Mouse (Mus musculus) heart, embryonic 16.5 days (tissue): ENCODE measurements around the gene Fam78b. TPM values are rescaled to one million over a fixed set of nuclear protein-coding genes. Genes with fewer than 3 reads are reported as not detected.

Experiments used
- ATAC-seq: fragments of 200-750 bp; cut with Nextera tagmentation; replicated peaks from 2 replicates; pipeline ENCODE4 v1.8.0; 2017; ENCODE audit warnings: moderate number of reproducible peaks; ENCODE audit not compliant: insufficient read depth, low FRiP score; ENCODE audit errors: extremely low read depth
- H3K27ac ChIP-seq: fragments of 300-500 bp; sonication (generic); 2 replicates; pipeline ENCODE4 v1.5.1; 2014; ENCODE audit warnings: mild to moderate bottlenecking, low read length, control low read depth, moderate library complexity
- H3K27me3 ChIP-seq: fragments of 300-500 bp; sonication (generic); 2 replicates; pipeline ENCODE4 v1.6.1; 2014; ENCODE audit warnings: low read length, mixed read lengths; ENCODE audit not compliant: control insufficient read depth, insufficient read depth
- H3K36me3 ChIP-seq: fragments of 300-500 bp; sonication (generic); 2 replicates; pipeline ENCODE4 v1.6.1; 2014; ENCODE audit not compliant: control insufficient read depth, insufficient read depth
- H3K4me1 ChIP-seq: fragments of 300-500 bp; sonication (generic); 2 replicates; pipeline ENCODE4 v1.6.1; 2014; ENCODE audit warnings: low read length, mixed read lengths; ENCODE audit not compliant: control insufficient read depth, insufficient read depth
- H3K4me2 ChIP-seq: fragments of 300-500 bp; sonication (generic); 2 replicates; pipeline ENCODE4 v1.6.1; 2014; ENCODE audit warnings: low read depth, mild to moderate bottlenecking, control low read depth, low read length
- H3K4me3 ChIP-seq: fragments of 300-500 bp; sonication (generic); 2 replicates; pipeline ENCODE4 v1.5.1; 2014; ENCODE audit warnings: mild to moderate bottlenecking, control low read depth, low read length
- H3K9ac ChIP-seq: fragments of 300-500 bp; sonication (generic); 2 replicates; pipeline ENCODE4 v1.6.1; 2014; ENCODE audit warnings: low read length, control low read depth
- H3K9me3 ChIP-seq: fragments of 300-500 bp; sonication (generic); replicated peaks from 2 replicates; pipeline ENCODE4 v1.6.1; 2016; ENCODE audit warnings: low read length; ENCODE audit not compliant: control insufficient read depth
- WGBS: fragments of 180-500 bp; shearing (Covaris S2); extraction: QIAGEN DNeasy Blood & Tissue Kit; methylation state at CpG from one replicate; pipeline ENCODE4 v1.1.7; 2014; 5-methylcytosine and 5-hydroxymethylcytosine counted together
- polyA plus RNA-seq: library from polyadenylated mRNA; unstranded; fragments of >200 nt; fragmentation: Nextera tagmentation; extraction: Ambion mirVana; gene quantifications from 2 replicates; pipeline ENCODE4 v1.2.1, GENCODE M21; 2015

The Fam78b gene
- polyA plus RNA-seq, 1 experiment from 2014 or later = 0.11 TPM

DNA sequence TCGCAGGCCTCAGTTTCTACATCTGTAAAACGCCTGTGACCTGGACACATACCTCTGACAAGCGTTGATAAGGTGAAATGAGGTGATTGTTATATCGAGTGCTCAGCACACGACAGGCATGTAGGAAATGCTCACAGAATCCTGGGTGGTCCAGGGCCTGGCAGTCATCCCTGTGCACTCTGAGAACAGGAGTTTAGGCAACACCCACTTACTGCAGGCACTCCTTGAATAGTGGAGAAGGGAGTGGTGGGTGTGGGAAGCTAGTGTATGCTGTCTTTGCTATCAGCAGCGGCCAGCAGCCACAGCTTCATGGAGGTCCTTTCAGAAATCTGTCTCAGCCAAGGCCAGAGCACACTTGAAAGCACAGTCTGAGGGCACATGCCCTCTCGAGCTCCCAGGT lies 52.8 kb downstream of the Fam78b start:
- no peak overlapping the region for H3K9ac ChIP-seq
- 46% methylated on average over 7 of the region's 7 CpGs for WGBS
- no peak overlapping the region for H3K4me3 ChIP-seq
- H3K4me2 ChIP-seq = no peak overlapping the region
- H3K27me3 ChIP-seq = no peaks in the 10 kb centered on the region
- H3K9me3 ChIP-seq = no peaks in the 10 kb centered on the region
- no peaks in the 10 kb centered on the region for H3K36me3 ChIP-seq
- no peak for ATAC-seq
- no peaks in the 10 kb centered on the region for H3K4me1 ChIP-seq
- H3K27ac ChIP-seq = no peak overlapping the region

DNA sequence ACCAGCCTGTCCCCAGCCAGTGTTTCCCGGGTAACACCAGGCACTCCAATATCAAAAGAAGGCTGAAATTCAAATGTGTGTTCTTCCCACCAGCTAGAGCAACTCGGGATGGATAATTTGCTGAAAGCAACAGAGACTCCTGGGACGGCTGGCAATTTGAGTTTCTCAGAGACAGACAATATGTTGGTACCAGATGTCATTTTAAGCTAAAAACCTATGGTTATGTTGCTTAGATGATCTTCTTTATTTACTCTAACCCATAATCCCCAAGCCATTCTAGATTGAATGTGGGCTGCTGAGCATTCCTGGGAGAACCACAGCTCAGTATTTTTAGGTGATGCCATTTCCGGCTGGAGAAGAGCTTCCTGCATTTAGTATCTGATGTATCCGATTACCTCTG lies 56.3 kb downstream of the Fam78b start:
- no peak for ATAC-seq
- no peaks in the 10 kb centered on the region for H3K27me3 ChIP-seq
- no peak overlapping the region for H3K4me3 ChIP-seq
- H3K27ac ChIP-seq = no peak overlapping the region
- no peak overlapping the region for H3K9ac ChIP-seq
- no peak overlapping the region for H3K4me2 ChIP-seq
- H3K36me3 ChIP-seq = no peaks in the 10 kb centered on the region
- H3K4me1 ChIP-seq = no peaks in the 10 kb centered on the region
- 63% methylated on average over 5 of the region's 5 CpGs for WGBS
- H3K9me3 ChIP-seq = no peaks in the 10 kb centered on the region

DNA sequence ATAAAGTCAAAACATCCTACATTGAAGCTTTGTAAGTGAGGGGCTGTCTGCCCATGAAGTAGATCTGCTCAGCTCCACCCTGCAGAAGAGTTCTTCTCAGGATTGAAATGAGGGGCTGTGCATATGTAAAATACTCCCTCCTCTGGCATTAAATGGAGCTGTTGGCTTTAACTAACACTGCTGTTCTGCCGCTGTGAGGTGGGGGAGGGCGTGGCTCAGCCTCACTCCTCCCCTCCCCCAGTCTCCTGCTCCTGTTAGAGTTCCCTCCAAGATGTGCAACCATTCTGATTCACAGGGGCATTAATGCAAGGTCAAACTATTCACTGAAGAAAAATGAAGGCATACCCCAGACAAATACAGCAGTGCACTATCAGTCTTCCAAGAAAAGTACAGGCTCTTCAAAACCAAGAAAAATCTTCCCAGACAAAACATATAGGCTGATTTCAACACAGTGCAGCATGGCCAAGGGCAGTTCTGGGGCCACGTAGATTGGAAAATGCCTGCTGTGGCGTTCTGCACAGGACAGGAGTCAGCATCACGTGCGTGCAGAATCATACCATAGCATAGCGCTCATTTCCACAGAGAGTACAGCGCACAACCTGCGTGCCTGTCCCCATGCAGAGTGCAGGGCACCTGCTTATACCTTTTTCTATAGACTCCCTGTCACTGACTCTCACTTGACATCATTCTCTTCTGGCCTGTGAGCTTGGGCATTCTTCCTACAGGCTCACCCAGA lies 58.5 kb downstream of the Fam78b start:
- Histone ChIP-seq H3K36me3 (no peaks in the 10 kb centered on the region), H3K4me2 (no peak overlapping the region), H3K27me3 (no peaks in the 10 kb centered on the region), H3K27ac (no peak overlapping the region), H3K4me1 (no peaks in the 10 kb centered on the region), H3K9me3 (no peaks in the 10 kb centered on the region), H3K4me3 (no peak overlapping the region), H3K9ac (no peak overlapping the region)
- 62% methylated on average over 9 of the region's 9 CpGs for WGBS
- no peak for ATAC-seq

DNA sequence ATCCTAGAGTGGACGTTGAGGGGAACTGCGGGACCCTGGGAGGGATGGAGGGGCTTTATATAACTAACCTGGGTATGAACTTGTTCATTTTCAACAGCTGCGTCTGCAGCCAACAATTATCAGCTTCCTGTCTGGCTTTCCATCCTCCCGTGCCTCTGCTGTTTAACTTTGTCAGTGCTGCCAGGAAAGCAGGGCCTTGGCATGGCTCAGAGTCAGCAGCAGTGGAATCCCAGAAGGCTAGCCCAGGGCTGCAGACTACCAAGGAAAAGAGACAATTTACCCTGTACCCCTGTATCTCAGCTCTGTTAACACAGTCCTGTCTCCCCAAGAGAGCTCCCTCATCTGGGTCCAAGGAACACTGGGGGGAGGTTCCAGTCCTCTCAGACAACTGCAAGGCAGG lies 62.8 kb downstream of the Fam78b start:
- H3K36me3 ChIP-seq = no peaks in the 10 kb centered on the region
- ATAC-seq = 0 out of 2 replicates have a peak, but pooled peaks have one; percentile 28
- H3K27me3 ChIP-seq = no peaks in the 10 kb centered on the region
- no peak overlapping the region for H3K4me3 ChIP-seq
- 36% methylated on average over 4 of the region's 4 CpGs for WGBS
- H3K27ac ChIP-seq = no peak overlapping the region
- H3K9me3 ChIP-seq = no peaks in the 10 kb centered on the region
- no peak overlapping the region for H3K4me2 ChIP-seq
- H3K9ac ChIP-seq = no peak overlapping the region
- no peaks in the 10 kb centered on the region for H3K4me1 ChIP-seq

DNA sequence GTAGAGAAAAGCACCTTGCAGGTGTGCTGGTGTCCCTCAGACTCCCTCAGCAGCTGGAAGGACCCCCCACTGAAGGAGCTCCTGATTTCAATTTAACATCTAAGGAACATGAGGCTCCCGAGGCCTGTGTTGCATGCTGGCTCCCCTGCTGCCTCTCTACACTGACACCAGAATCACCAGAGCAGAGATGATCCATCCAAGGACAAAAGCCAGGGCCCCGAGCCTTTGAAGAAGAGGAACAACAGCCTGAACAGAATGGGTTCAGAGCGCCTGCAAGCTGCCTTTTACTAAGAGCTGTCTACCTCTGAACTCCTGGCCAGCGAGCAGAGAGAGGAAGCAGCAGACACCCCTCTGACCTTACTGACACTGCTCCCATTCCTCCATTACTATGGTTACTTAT lies 64.3 kb downstream of the Fam78b start:
- ATAC-seq = no peak
- Histone ChIP-seq H3K4me1 (no peaks in the 10 kb centered on the region), H3K4me2 (no peak overlapping the region), H3K9me3 (no peaks in the 10 kb centered on the region), H3K27me3 (no peaks in the 10 kb centered on the region), H3K4me3 (no peak overlapping the region), H3K36me3 (no peaks in the 10 kb centered on the region), H3K27ac (no peak overlapping the region), H3K9ac (no peak overlapping the region)
- 38% methylated on average over 4 of the region's 4 CpGs for WGBS

DNA sequence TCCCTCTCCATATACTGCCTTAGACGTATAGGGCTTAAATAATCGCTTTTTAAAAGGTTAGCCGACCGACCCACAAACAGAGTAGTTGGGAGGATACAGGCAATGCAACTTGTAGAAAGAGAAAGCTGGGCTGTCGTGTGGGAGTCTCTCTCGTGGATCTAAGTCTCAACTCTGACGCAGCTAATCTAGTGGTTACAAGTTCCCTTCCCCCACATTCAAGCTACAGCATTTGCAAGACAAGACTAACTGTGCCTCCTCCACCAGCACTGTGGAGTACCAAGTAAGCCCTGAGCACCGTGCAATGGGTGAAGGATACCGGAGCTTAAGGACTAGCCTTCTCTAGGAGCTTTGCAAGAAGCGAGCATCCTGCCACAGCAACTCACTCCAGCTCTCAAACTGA lies 64.8 kb downstream of the Fam78b start:
- Histone ChIP-seq H3K4me1 (no peaks in the 10 kb centered on the region), H3K36me3 (no peaks in the 10 kb centered on the region), H3K27ac (no peak overlapping the region), H3K9ac (no peak overlapping the region), H3K27me3 (no peaks in the 10 kb centered on the region), H3K4me3 (no peak overlapping the region), H3K4me2 (no peak overlapping the region), H3K9me3 (no peaks in the 10 kb centered on the region)
- WGBS = 60% methylated on average over 10 of the region's 10 CpGs
- no peak for ATAC-seq

DNA sequence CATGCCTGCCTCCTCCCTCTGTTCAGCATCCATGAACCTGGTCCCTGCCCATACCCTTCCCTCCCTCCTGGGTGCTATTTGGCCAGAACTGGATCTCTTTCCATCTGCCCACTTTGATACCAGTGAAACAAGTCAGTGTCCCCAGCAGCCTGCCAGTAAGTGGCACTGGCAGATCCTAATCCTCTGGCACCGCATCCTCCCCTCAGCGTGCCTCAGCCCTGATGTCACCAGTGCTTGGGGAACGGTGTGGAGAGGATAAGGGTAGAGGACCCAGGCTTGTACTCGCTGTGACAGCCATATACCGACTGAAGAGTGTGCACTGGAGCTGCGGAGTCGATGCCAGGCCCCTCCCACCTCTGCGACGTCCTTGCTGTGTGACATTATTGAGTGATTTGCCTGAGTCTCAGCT lies 65.7 kb downstream of the Fam78b start:
- 57% methylated on average over 9 of the region's 9 CpGs for WGBS
- Histone ChIP-seq H3K9me3 (no peaks in the 10 kb centered on the region), H3K27ac (no peak overlapping the region), H3K9ac (no peak overlapping the region), H3K4me2 (no peak overlapping the region), H3K27me3 (no peaks in the 10 kb centered on the region), H3K36me3 (no peaks in the 10 kb centered on the region), H3K4me3 (no peak overlapping the region), H3K4me1 (no peaks in the 10 kb centered on the region)
- ATAC-seq = no peak

DNA sequence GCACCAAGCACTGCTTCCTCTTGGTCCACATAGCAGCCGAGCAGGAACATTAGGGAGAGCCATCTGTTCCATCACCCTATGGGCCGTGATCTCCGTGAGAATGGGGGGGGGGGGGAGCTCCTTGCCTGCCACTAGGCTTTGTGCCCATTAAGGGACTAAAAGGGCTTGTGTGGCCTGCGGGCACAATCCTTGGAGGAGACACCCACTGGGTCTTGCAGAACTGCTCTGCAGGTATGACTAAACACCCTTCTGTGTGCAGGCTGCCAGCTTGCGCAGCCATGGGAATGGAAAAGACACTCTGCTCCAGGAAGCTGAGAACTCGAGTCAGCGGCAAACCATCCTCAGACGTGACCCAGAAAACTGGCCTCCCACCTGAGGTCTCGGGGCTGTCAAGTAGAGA lies 68.5 kb downstream of the Fam78b start:
- ATAC-seq = no peak
- Histone ChIP-seq H3K4me3 (no peak overlapping the region), H3K36me3 (no peaks in the 10 kb centered on the region), H3K4me1 (no peaks in the 10 kb centered on the region), H3K9ac (no peak overlapping the region), H3K27ac (no peak overlapping the region), H3K27me3 (no peaks in the 10 kb centered on the region), H3K4me2 (no peak overlapping the region), H3K9me3 (no peaks in the 10 kb centered on the region)
- WGBS = 53% methylated on average over 9 of the region's 9 CpGs

DNA sequence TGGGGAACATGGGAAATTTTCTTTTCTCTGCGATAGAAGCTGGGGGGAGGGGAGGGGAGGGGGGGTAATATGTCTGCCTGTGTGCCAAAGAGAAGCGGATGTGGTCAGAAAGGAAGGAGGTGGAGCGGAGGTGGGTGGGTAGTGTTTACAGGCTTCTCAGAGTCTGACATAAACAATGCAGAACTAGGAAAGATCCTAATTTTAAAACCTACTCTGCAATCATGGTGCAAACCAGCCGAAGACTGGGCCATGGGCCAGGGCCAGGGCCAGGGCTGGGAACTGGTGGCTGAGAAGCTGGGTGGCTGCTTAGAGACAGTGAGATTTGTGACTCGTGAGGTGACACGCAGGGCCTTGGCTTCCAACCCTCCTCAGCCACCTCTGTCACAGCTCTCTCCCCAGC lies 69.1 kb downstream of the Fam78b start:
- 53% methylated on average over 6 of the region's 6 CpGs for WGBS
- no peak; the same call in 1 of the 2 replicates for ATAC-seq
- H3K4me3 ChIP-seq = no peak overlapping the region
- no peaks in the 10 kb centered on the region for H3K9me3 ChIP-seq
- no peaks in the 10 kb centered on the region for H3K27me3 ChIP-seq
- no peak overlapping the region for H3K9ac ChIP-seq
- no peaks in the 10 kb centered on the region for H3K4me1 ChIP-seq
- H3K4me2 ChIP-seq = no peak overlapping the region
- H3K27ac ChIP-seq = no peak overlapping the region
- no peaks in the 10 kb centered on the region for H3K36me3 ChIP-seq
